Mouse (Mus musculus) bone marrow, adult 2 months (tissue): Measurements from ENCODE around the gene Ddx27.

ENCODE experiments used
- CTCF ChIP-seq: fragments of 200-500 bp; IDR thresholded peaks from 2 replicates; pipeline ENCODE4 v1.5.1; 2011; ENCODE audit warnings: low read length, control low read depth; ENCODE audit not compliant: control insufficient read depth, insufficient read depth
- POLR2A ChIP-seq: fragments of 200-500 bp; IDR thresholded peaks from 2 replicates; pipeline ENCODE4 v1.6.1; 2011; ENCODE audit warnings: low read depth, mild to moderate bottlenecking, control low read depth, low read length, borderline replicate concordance; ENCODE audit not compliant: control insufficient read depth

DNA sequence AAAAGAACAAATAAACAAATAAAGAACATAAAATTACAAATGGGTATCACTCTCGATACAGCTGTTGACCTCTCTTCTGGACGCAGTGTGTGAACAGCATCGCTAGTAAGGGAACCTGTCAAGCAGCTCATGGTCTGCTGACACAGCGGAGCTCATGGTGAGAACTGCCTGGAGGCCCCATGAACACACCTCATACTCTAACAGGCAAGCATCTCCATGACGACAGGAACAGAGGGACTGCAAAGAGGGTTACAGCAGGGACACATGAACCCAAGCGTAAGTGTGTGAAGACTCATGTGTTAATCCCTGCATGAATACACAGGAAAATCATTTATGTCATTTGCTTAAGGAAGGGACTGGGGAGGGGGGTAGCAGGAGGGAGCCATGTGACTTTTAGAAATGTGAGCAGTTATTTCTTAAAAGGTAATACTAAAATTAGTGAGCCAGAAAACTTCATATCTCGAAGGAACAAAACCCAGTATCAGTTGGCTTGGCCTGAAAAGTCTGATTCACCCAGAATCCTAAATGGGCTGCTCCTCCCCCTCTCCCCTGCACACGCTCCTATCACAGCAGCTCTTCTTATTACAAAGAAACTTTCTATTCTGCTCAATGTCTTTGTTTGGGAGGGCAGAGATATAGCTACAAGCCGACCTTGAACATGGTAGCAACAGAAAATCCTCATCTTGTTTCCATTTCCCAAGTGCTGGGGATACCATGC, 38.3 kb downstream of the Ddx27 start:
- no peak for TF ChIP-seq POLR2A
- no peak for TF ChIP-seq CTCF
